Mouse (Mus musculus) liver, adult 2 months (tissue): ENCODE results near the gene Eif1b.

Source experiments
- CTCF ChIP-seq: fragments of 200-500 bp; IDR thresholded peaks from 2 replicates; pipeline ENCODE4 v1.5.1; 2011; ENCODE audit warnings: low read depth, low read length, control low read depth
- POLR2A ChIP-seq: fragments of 200-500 bp; IDR thresholded peaks from 2 replicates; pipeline ENCODE4 v1.6.1; 2011; ENCODE audit warnings: low read length, control low read depth; ENCODE audit not compliant: insufficient read depth; ENCODE audit errors: extremely low read depth

GRCm38 (mm10) chr9:120530471-120530870 is 38.4 kb downstream of the Eif1b start:
- TF ChIP-seq CTCF (no peak), POLR2A (no peak)
